17 mouse cellular contexts compared by ENCODE assay signal in the genomic region with DNA sequence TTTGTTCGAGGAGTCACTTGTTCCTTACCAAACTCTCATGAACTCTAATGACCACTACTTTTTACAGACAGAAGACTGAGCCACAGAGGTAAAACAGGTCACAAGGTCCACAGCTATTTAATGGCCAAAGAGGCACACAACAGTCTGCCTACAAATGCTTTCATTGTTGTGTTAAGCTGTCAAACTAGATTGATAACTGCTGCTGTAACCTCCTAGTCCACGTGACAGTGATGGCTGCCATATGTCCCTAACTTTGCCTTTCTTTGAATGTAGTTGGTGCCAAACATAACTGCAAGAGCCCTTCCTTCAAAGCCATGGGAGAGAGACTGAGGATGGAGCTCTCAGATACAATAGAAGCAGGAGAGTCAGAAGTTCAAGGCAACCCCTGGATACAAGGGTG.
DNase-seq lines count a peak whose midpoint lies in the region; ATAC-seq and TF ChIP-seq lines count a peak whose summit lies in the region.
"Had no signal": no experiment of that assay in that cellular context is flagged by ENCODE, and none has a peak within 500 bp of the region (broad histone marks: within the 10 kb centered on the region; RNA-seq: fewer than 3 reads in every experiment).

No protein-coding gene starts in this region.

- WGBS in kidney, embryonic 15.5 days, result 11% methylated on average over 2 of the region's 2 CpGs
- 29% methylated on average over 2 of the region's 2 CpGs for WGBS in kidney, adult 2 months

- H3K27ac ChIP-seq in kidney, embryonic 15.5 days, result no peak overlapping the region
- H3K27ac ChIP-seq in kidney, adult 2 months (ENCODE audit: insufficient read depth, low read depth, low read length), result no peak overlapping the region
- H3K27ac ChIP-seq: embryonic facial prominence, embryonic 13.5 days; forebrain, embryonic 13.5 days; gastrocnemius, adult 2 months; heart, embryonic 15.5 days; hindbrain, embryonic 13.5 days; midbrain, embryonic 13.5 days had no signal

- TF ChIP-seq CTCF in kidney, adult 2 months (conservative IDR thresholded peaks at IDR 0.05; ENCODE audit: insufficient read depth, insufficient read length, low read depth, low read length), result no peak

- DNase-seq in kidney, adult 2 months, result no peak
- peak; percentile 44 for DNase-seq in adipocyte (ENCODE audit: low spot score)
- DNase-seq in kidney, postnatal 14 days, result peak; percentile 28
- peak; percentile 2 for DNase-seq in lung, postnatal 25 days (ENCODE audit: low spot score)
- DNase-seq in frontal cortex, postnatal 14 days (ENCODE audit: low spot score in 2 of 2), result no peak
- DNase-seq: cerebellum, adult 11 months; cerebellum, adult 9-11 months; gastrocnemius, adult 2 months; heart, postnatal 36 days had no signal

- H3K9me3 ChIP-seq in kidney, embryonic 15.5 days (replicated peaks), result no peaks in the 10 kb centered on the region
- H3K9me3 ChIP-seq: embryonic facial prominence, embryonic 13.5 days; forebrain, embryonic 13.5 days; heart, embryonic 15.5 days; hindbrain, embryonic 13.5 days; midbrain, embryonic 13.5 days had no signal

- no peak overlapping the region for H3K4me2 ChIP-seq in kidney, embryonic 15.5 days
- H3K4me2 ChIP-seq: embryonic facial prominence, embryonic 13.5 days; forebrain, embryonic 13.5 days; heart, embryonic 15.5 days; hindbrain, embryonic 13.5 days; midbrain, embryonic 13.5 days had no signal

- ATAC-seq in kidney, embryonic 15.5 days (replicated peaks; ENCODE audit: low FRiP score), result 0 out of 2 replicates have a peak, but pooled peaks have one; percentile 52
- no peak for ATAC-seq in inflammation-experienced regulatory T-cells, adult 6 months
- ATAC-seq: forebrain, embryonic 13.5 days; midbrain, embryonic 13.5 days had no signal

- H3K9ac ChIP-seq in kidney, embryonic 15.5 days, result no peak overlapping the region
- H3K9ac ChIP-seq: embryonic facial prominence, embryonic 13.5 days; forebrain, embryonic 13.5 days; heart, embryonic 15.5 days; hindbrain, embryonic 13.5 days; midbrain, embryonic 13.5 days had no signal

- H3K36me3 ChIP-seq in kidney, embryonic 15.5 days, result peaks cover 3% of the 10 kb centered on the region; the same call in 1 of the 2 replicates
- no peaks in the 10 kb centered on the region for H3K36me3 ChIP-seq in kidney, adult 2 months (ENCODE audit: control insufficient read depth, insufficient read depth, low read length)
- H3K36me3 ChIP-seq: embryonic facial prominence, embryonic 13.5 days; heart, embryonic 15.5 days; hindbrain, embryonic 13.5 days; midbrain, embryonic 13.5 days had no signal

- TF ChIP-seq POLR2A in kidney, adult 2 months (IDR thresholded peaks at IDR 0.05; ENCODE audit: low read depth, low read length), result no peak

- peaks cover 6% of the 10 kb centered on the region; the same call in 1 of the 2 replicates for H3K4me1 ChIP-seq in kidney, embryonic 15.5 days
- no peaks in the 10 kb centered on the region for H3K4me1 ChIP-seq in kidney, adult 2 months (ENCODE audit: control insufficient read depth, insufficient read depth, low read length)
- H3K4me1 ChIP-seq: embryonic facial prominence, embryonic 13.5 days; forebrain, embryonic 13.5 days; heart, embryonic 15.5 days had no signal

- no peak overlapping the region for H3K4me3 ChIP-seq in kidney, embryonic 15.5 days (replicated peaks)
- no peak overlapping the region for H3K4me3 ChIP-seq in kidney, adult 2 months (ENCODE audit: insufficient read depth, low read depth, low read length)
- H3K4me3 ChIP-seq: embryonic facial prominence, embryonic 13.5 days; erythroblast, embryonic 14.5 days; forebrain, embryonic 13.5 days; gastrocnemius, adult 2 months; heart, embryonic 15.5 days; hindbrain, embryonic 13.5 days; midbrain, embryonic 13.5 days had no signal

- H3K27me3 ChIP-seq in kidney, embryonic 15.5 days, result no peaks in the 10 kb centered on the region
- no peaks in the 10 kb centered on the region for H3K27me3 ChIP-seq in kidney, adult 2 months (replicated peaks; ENCODE audit: control insufficient read depth, insufficient read depth, low read length)
- H3K27me3 ChIP-seq: embryonic facial prominence, embryonic 13.5 days; forebrain, embryonic 13.5 days; heart, embryonic 15.5 days; hindbrain, embryonic 13.5 days; midbrain, embryonic 13.5 days had no signal

Comparison
In these comparisons a context has a peak if more than half of its experiments do, and no peak if none do; other contexts are left out.
1. DNase-seq: peak in adipocyte (single experiment), kidney, postnatal 14 days (single experiment) and lung, postnatal 25 days (single experiment); none in kidney, adult 2 months (single experiment) and frontal cortex, postnatal 14 days (0 of 2).